Mouse (Mus musculus): Measurements from ENCODE around the gene Amer2.

The Amer2 gene

GRCm38 (mm10) chr14:60388332-60388731, 15.3 kb downstream of the Amer2 start:
- DNase-seq, result no peak

GRCm38 (mm10) chr14:60392202-60392601, 19.1 kb downstream of the Amer2 start:
- DNase-seq, result no peak

DNA sequence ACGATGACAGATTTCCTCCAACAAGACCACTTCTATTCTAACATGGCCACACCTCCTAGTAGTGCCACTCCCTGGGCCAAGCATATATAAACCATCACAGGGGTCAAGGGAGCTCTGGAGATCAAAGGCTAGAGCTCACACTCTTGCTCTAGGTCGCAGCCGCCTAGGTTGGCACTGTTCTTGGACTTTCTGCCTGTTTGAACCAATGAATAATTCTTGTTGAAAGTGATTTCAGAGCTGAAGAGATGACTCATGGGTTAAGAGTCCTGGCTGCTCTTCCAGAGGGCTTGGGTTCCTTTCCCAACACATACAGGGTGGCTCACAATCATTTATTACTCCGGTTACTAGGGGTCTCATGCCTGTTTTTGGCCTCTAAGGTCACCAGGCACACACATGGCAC, 24.3 kb downstream of the Amer2 start:
- DNase-seq, result no peak

DNA sequence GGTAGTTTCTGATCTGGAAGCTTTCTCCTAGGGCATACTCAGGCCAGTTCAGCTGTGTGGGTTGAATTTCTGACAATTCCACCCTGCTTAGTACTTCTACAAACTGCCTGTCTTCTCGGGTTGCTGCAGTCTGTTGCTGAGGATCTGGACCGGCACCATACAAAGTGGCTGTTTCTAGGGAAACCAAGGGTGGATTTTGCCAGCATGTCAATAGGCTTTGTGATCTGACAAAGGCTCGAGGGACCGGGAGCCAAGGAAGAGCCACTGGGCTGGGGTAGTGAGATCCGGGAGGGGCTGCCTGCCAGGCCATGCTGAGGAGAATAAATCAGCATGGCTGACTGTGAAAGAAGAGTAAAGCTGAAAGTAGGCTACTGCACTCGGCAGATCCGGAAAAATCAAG, 25.8 kb downstream of the Amer2 start:
- DNase-seq, result no peak

DNA sequence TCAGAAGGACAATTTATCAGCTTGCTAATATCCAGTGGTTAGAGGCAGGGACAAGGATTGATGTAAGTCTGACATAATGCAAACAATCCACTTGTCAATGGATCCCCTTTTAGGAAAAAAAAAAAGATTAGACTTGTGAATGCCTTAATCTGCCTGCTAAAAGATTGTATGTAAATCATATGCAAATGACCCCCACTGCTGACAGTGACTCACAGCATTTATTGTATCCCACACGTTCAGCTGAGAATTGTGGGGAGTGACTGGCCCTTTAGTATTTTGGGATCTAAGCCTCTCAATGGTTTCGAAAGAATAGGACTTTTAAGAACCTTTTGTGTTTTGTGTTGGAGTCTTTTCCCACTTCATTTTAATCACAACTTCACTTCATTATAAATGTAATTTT, 30.2 kb downstream of the Amer2 start:
- DNase-seq, result no peak

DNA sequence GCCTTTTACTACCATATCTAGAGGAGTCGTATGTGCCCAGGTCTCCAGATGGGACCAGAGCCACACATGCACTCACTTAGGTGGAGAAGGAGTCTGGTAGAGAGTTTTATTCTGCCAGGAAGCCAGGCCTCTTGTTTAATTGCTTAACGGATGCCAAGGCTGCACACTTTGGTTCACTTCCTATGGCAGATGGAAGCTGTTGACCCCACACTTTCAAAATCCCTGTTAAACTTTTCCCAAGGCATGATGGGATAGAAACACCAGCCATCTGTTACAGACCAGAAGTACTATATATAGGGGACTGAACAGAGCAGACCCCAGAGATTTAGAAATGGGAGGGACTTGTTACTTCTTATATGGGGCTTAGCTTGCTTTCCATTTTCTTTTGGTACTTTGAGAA, 32.8 kb downstream of the Amer2 start:
- DNase-seq, result no peak

GRCm38 (mm10) chr14:60406543-60406942, 33.5 kb downstream of the Amer2 start:
- DNase-seq, result no peak

DNA sequence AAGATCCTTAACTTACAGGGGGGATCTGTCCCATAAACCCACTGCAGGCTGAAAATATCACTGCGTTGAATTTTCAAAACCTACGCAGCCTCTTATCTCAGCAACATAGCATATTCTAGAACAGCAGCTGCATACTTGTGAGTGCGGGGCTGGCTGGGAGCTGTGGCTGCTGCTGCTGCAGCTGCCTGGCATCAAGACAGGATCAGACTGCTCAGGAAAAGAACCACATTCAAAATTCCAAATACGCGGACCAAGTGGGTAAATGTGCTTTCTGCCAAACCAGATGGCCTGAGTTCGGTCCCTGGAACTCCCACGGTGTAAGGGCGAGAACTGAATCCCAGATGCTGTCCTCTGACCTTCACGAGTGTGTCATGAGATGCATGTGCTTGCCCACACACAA, 34.3 kb downstream of the Amer2 start:
- DNase-seq, result no peak

DNA sequence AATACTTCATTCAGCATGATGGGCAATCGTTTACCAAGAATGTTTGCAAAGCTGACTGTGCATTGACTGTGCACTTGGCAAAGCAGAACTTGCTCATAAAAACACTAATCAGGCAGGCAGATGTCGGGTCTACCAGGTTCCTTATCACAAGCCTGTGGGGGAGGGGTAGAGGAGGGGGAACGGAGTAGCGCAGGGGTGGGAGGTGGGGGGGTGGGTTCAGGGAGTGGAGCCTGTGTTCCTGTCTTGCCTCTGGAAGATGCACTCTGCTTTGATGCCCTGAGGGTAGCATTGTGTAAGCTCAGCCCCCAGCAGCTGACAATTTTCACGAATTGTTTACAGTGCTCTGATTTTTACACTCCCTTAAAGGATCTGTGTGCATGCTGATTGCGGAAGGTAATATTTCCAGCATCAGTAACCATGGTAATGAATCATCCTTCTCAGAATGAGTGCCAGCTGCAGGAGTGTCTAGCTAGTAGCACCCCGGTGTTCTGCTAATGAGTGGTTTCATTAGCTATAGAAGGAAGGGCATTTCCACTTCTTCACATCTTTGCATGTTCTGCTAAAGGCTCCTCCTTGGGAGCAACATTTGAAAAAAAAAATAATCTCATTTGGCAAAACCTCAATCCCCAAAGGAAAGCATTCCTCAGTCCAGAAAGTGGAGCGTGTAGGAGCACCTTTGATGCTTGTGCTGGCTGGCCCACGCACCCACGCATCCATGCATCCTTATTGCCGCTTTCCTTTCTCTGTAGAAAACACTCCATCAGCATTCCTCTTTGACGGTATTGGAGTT, 36.8 kb downstream of the Amer2 start:
- no peak for DNase-seq

DNA sequence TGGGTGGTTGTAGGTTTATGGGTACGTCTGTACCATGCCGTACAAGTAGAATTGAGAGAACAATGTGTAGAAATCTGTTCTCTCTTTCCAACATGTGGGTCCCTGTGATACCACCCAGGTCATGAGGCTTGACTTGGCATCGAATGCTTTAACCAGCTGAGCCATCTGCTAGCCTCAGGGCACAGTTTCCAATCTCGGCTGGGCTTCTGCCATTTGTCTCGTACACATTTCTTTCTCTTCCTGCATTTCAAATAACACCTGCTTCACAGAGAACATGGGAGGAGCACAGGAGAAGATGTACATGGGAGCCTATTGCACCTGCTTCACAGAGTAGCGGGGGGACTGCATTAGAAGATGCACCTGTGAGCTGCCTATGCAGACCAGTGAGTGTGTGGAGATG, 38.2 kb downstream of the Amer2 start:
- no peak for DNase-seq

DNA sequence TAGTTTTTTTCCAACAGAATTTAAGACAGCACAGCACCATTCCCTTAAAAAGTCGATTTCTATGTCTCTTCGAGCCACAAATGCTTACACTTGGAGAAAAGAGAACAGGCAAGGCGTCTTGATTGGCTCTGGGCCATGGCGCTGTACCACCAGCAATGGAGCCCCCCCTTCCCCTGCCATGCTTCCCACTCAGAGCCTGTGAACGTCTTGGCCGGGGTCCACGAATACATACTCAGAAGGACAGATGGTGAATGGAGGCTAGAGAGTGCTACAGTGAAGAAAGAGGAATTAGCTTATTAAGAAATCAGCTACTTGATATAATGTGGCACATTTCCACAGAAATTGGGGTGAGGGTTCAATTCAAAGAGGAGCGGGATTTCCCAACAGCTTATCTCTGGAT, 41.6 kb downstream of the Amer2 start:
- no peak for DNase-seq

DNA sequence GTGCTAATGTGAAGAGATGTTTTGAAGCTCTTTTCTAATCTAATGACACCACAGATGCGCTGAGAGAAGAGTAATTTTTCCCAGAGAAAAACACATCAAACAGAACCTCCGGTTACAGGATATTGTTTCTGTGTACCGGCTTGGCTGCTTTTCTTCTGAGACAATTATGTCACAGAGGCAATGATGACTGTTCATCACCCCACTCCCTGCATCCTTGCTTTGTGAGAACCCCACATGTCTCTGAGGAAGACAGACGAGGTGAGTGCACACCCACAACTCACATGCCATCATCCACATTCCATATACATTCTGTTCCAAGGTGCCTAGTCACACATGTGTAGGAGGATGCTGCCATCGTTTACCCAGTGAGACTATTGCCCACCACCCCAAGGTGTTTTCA, 44.9 kb downstream of the Amer2 start:
- no peak for DNase-seq

DNA sequence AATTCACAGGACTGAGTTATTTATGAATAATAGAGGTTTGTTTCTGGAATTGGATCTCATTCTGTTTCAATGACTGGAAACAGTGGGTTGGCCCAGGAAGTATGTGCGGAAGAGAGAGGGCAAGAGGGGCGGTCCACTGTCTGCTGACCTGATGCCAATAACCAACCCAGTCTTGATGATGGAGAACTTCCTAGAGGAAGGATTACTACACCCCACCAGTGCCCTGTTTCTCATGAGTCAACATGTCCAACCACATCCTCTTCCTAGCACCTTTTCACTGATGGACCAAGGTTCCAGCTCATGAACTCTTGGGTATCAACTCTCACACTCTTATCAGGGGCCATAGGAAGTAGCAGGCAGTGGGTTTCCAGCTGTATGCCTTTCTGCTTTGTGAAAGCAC, 49.9 kb downstream of the Amer2 start:
- no peak for DNase-seq

GRCm38 (mm10) chr14:60424174-60424573, 51.1 kb downstream of the Amer2 start:
- no peak for DNase-seq

- no peak for DNase-seq
Measured at GRCm38 (mm10) chr14:60425553-60425952, 52.5 kb downstream of the Amer2 start.

DNA sequence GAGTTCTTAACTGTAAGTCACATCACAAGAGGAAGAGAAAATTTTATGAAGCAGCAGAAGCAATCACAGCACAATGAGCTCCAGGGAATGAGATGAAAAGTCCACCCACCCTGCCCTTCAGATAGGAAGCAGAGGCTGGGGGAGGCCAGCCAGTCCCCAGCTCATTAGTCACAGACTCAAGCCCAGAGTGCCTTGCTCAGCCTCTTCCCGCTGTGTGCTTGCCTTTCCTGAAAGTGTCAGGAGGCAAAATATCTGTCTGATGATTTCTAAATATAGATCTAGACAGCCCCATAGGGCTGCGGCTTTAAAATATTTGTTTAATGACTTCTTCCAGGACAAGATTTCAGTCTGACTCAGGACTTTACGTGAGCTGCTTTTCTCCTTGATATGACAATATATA, 54.8 kb downstream of the Amer2 start:
- no peak for DNase-seq

DNA sequence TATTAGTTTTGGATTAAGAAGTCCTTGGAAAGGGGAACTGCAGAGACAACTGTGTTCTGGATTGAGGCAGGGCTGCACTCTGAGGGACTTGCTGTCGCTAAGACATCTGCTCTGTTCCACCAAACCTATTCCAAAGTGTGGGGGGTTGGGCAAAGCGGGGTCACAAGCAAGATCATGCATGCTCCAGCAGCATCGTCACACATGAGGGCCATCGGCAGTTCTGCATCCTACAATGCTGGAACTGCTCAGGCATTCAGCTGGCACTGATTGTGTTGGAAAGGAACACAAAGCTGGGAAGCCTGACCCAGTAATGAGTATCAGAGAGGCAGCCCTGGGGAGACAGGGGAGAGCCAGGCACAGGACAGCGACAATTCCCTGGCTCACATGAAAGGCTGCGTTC, 56.5 kb downstream of the Amer2 start:
- no peak for DNase-seq

DNA sequence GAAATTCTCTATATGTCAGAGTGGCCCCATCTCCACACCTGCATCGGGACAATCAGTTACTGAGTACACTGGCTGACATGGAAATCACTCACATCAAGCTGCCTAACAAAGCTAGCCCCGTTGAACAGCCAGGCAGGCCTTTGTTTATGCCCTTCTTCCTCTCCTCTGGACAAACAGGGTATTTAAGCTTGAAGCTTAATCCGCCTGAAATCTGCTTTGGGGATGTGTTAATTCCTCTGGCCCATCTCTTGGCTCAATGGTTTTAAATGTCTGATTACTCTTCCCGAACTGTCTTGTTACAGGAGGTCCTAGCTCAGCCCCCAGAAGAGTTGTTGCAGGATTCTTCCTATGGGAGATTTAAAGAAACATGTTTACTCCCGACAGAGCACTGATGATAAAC, 58.5 kb downstream of the Amer2 start:
- DNase-seq, result no peak

DNA sequence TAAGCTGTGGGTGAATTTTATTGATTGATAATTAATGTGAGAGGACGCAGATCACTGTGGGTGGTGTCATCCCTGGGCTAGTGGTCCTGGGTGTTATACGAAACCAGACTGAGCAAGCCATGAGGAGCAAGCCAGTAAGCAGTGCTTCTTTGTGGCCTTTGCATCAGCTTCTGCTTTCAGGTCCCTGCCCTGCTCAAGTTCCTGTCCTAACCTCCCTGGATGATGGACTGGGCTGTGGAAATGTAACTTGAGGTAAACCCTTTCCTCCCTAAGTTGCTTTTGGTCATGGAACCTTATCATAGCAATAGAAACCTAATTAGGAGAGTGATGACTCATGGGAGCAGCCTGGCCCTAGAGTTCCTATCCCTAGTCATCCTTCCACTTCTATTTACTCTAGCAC, 59.1 kb downstream of the Amer2 start:
- no peak for DNase-seq

DNA sequence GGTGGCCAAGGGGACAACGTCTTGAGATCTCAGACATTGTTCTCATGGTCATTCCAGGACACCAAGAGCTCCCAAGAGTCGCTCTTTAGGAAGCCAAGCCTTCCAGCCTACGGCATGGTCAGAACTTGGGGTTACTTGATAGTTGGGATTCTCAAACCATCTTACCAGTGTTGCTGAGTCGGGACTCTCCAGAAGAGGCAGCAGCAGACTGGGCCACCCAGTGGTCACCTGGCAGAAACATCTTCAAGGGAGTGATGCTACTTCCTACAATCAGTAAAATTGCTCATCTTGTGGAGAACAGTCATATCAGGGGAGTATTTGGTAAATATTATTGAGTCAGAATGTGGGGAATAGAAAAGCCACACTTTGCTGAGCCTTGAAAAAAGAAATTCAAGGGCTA, 62.5 kb downstream of the Amer2 start:
- DNase-seq, result peak; percentile 30

DNA sequence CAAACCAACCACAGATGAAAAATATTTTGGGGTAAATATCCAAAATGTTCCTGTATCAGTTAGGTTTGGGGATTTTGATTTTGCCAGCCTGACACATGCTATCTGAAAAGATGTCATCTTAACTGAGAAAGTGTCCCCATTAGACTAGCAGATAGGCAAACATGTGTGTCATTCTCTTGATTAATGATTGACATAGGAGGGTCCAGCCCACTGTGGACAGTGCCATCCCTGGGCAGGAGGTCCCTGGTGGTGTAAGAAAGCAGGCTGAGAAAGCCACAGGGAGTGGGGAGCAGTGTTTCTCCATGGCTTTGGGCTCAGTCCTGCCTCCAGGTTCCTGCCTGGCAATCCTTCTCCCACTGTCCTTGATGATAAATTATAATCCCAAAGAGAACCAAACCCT, 63.3 kb downstream of the Amer2 start:
- DNase-seq, result no peak

Data from thymus, postnatal 4 days (tissue).